Mouse (Mus musculus) heart, postnatal 0 days (tissue): ENCODE measurements around the gene Prkg1. TPM values are rescaled to one million over a fixed set of nuclear protein-coding genes. Genes with fewer than 3 reads are reported as not detected.

Experiments used
- ATAC-seq: fragments of 200-750 bp; cut with Nextera tagmentation; 2 replicates; pipeline ENCODE4 v1.8.0; 2017; ENCODE audit warnings: low read depth, moderate number of reproducible peaks, moderate library complexity; ENCODE audit not compliant: insufficient read depth
- DNase-seq: peaks from one replicate; pipeline ENCODE4 v3.0.0-alpha.2; 2016; ENCODE audit warnings: low spot score
- H3K27ac ChIP-seq: fragments of 300-500 bp; sonication (generic); 2 replicates; pipeline ENCODE4 v1.5.1; 2014; ENCODE audit warnings: low read depth, mild to moderate bottlenecking
- H3K27me3 ChIP-seq: fragments of 300-500 bp; sonication (generic); 2 replicates; pipeline ENCODE4 v1.6.1; 2014; ENCODE audit warnings: low read length, mixed read lengths; ENCODE audit not compliant: control insufficient read depth, insufficient read depth
- H3K36me3 ChIP-seq: fragments of 300-500 bp; sonication (generic); replicated peaks from 2 replicates; pipeline ENCODE4 v1.6.1; 2014; ENCODE audit warnings: low read length, mixed read lengths; ENCODE audit not compliant: control insufficient read depth, insufficient read depth
- H3K4me1 ChIP-seq: fragments of 300-500 bp; sonication (generic); 2 replicates; pipeline ENCODE4 v1.6.1; 2014; ENCODE audit warnings: antibody characterized with exemption; ENCODE audit not compliant: control insufficient read depth, insufficient read depth
- H3K4me2 ChIP-seq: fragments of 300-500 bp; sonication (generic); 2 replicates; pipeline ENCODE4 v1.6.1; 2014; ENCODE audit warnings: low read depth, mild to moderate bottlenecking, low read length, moderate library complexity
- H3K4me3 ChIP-seq: fragments of 300-500 bp; sonication (generic); 2 replicates; pipeline ENCODE4 v1.5.1; 2014; ENCODE audit warnings: low read depth, low read length
- H3K9ac ChIP-seq: fragments of 300-500 bp; sonication (generic); replicated peaks from 2 replicates; pipeline ENCODE4 v1.6.1; 2014; ENCODE audit warnings: low read depth, low read length, mixed read lengths
- H3K9me3 ChIP-seq: fragments of 300-500 bp; sonication (generic); replicated peaks from 2 replicates; pipeline ENCODE4 v1.6.1; 2016; ENCODE audit warnings: low read length; ENCODE audit not compliant: control insufficient read depth
- CTCF ChIP-seq: IDR thresholded peaks from 2 replicates; pipeline ENCODE4 v1.5.1; 2016; ENCODE audit warnings: antibody characterized with exemption, control low read depth, low read depth
- EP300 ChIP-seq: IDR thresholded peaks from 2 replicates; pipeline ENCODE4 v1.6.1; 2016; ENCODE audit warnings: antibody characterized with exemption, low read depth
- WGBS: fragments of 180-500 bp; shearing (Covaris S2); extraction: QIAGEN DNeasy Blood & Tissue Kit; methylation state at CpG from one replicate; pipeline ENCODE4 v1.1.7; 2014; 5-methylcytosine and 5-hydroxymethylcytosine counted together
- polyA plus RNA-seq: library from polyadenylated mRNA; unstranded; fragments of >200 nt; fragmentation: Nextera tagmentation; extraction: Ambion mirVana; gene quantifications from 2 replicates; pipeline ENCODE4 v1.2.1, GENCODE M21; 2015
- total RNA-seq: library from RNA; depleted of rRNA; stranded (reverse); fragments of >200 nt; gene quantifications from 2 replicates; pipeline ENCODE4 v1.2.3, GENCODE M21; 2014; ENCODE audit warnings: low replicate concordance; rRNA removed

The Prkg1 gene
- total RNA-seq: 11.2 and 14.6 TPM in 2 replicates
- 4.5 TPM in 2 replicates for polyA plus RNA-seq

DNA sequence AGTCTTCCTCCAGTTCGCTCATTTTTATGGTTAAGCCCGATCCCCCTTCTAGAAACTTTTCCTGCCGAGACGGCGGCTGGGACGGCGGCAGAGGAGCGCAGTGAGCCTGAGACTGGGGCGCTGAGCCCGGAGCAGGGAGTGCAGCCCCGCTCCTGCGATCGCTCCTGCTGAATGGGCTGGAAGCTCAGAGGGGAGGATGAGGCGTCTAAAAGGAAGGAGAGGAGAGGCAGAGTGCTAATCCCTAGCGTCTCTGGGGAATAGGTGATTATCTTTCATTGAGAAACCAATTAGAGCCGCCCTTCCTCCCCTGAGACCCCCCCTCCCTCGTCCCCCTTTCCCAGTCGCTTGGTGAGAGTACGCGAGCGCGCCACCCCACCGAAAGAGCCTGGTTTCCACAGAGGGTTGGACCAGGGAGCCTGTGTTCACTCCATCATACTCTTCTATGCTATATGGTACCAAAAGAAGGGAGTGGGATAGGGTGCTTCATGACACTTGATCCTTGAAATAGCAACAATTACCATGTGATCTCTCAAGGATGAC, at the start of gene Prkg1:
Prkg1 (minus strand) TSS at position 233 of the 540 bp plus-strand sequence.
- Histone ChIP-seq H3K9me3 (no peaks in the 10 kb centered on the region), H3K9ac (peak within 1 kb of the TSS; percentile 64)
- ATAC-seq: peak; percentile 73

DNA sequence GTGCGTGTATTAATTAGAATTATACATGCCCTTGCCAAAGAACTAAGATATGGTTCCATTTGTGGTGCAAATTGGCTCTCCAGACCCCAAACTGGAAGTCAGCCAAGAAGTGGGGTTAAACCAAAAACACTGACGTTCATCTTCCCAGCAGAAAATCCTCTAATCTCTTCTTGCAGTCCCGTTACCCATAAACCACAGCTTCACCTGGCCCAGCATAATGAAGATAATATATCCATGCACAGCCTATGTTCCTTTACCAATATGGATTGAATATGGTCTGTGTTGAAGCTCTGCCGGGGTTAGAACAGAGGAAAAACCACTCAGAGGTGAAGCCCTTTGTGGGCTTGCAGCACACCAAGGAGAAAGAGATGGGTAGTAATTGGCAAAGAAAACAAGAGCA, 48.3 kb upstream of the Prkg1 start:
- Histone ChIP-seq H3K27ac (no peak overlapping the region), H3K36me3 (no peaks in the 10 kb centered on the region), H3K9ac (no peak overlapping the region), H3K27me3 (no peaks in the 10 kb centered on the region), H3K4me1 (no peaks in the 10 kb centered on the region), H3K4me3 (no peak overlapping the region), H3K9me3 (no peaks in the 10 kb centered on the region), H3K4me2 (no peak overlapping the region)
- TF ChIP-seq CTCF: no peak
- TF ChIP-seq EP300: no peak
- WGBS: 60% methylated on average over 4 of the region's 4 CpGs
- DNase-seq (no peak), ATAC-seq (no peak)

More for the DNA sequence above, at the start of gene Prkg1:
- peaks cover 5% of the 10 kb centered on the region; the same call in 1 of the 2 replicates for H3K4me1 ChIP-seq
- WGBS: under 1% methylated on average over 23 of the region's 23 CpGs
- TF ChIP-seq EP300 (no peak), CTCF (no peak)
- DNase-seq: peak; percentile 82
- peak within 1 kb of the TSS; percentile 63 for H3K4me3 ChIP-seq
- peak within 1 kb of the TSS; percentile 68 for H3K4me2 ChIP-seq
- H3K27ac ChIP-seq: peak within 1 kb of the TSS; percentile 85
- no peaks in the 10 kb centered on the region for H3K27me3 ChIP-seq
- no peaks in the 10 kb centered on the region for H3K36me3 ChIP-seq

DNA sequence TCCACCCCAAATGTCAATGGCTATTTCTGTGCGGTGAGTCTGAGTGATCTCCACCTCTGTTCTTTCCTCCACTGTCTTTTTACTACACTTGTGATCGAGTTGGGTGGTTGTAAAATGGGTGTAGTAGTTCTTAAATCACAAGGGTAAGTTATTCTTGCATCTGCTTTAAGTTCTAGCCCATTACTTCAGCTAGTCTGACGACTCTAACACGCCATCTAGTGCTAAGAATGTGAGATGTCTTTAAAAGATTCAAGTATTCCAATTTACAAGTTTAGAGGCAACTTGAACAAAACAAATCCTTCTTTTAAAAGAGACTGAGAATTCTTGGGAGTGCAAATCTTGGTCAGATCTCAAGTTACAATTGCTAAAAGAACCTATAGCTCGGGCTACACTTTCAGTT, 46.5 kb upstream of the Prkg1 start:
- no peak overlapping the region for H3K9ac ChIP-seq
- H3K27ac ChIP-seq: no peak overlapping the region
- no peaks in the 10 kb centered on the region for H3K27me3 ChIP-seq
- DNase-seq: peak; percentile 21
- peak; percentile 65 for TF ChIP-seq CTCF
- no peak for TF ChIP-seq EP300
- no peak for ATAC-seq
- H3K4me1 ChIP-seq: no peaks in the 10 kb centered on the region
- no peaks in the 10 kb centered on the region for H3K36me3 ChIP-seq
- H3K4me3 ChIP-seq: no peak overlapping the region
- 33% methylated on average over 5 of the region's 5 CpGs for WGBS
- no peaks in the 10 kb centered on the region for H3K9me3 ChIP-seq
- H3K4me2 ChIP-seq: no peak overlapping the region

DNA sequence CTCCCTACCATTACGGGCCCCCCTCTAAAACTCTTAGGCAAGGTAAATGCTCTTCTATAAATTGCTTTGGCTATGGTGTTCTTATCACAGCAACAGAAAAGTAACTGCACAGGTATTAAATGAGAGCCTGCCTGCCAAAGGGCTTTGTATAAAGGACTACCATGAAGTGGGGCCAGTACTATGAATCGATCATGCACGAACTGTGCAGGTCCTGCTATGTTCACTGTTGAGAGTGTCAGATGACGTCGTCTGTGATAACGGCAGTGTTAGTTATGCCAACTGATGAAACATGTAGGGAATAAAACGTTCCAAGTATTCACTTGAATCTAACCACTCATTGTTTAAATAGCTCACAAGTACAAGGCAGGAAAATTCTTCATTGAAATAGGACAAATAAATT, 40.6 kb upstream of the Prkg1 start:
- Histone ChIP-seq H3K4me2 (no peak overlapping the region), H3K27ac (no peak overlapping the region), H3K27me3 (no peaks in the 10 kb centered on the region), H3K4me1 (no peaks in the 10 kb centered on the region), H3K36me3 (no peaks in the 10 kb centered on the region), H3K4me3 (no peak overlapping the region), H3K9me3 (no peaks in the 10 kb centered on the region), H3K9ac (no peak overlapping the region)
- no peak for TF ChIP-seq CTCF
- no peak for TF ChIP-seq EP300
- ATAC-seq: no peak
- no peak for DNase-seq
- WGBS: 29% methylated on average over 7 of the region's 7 CpGs

DNA sequence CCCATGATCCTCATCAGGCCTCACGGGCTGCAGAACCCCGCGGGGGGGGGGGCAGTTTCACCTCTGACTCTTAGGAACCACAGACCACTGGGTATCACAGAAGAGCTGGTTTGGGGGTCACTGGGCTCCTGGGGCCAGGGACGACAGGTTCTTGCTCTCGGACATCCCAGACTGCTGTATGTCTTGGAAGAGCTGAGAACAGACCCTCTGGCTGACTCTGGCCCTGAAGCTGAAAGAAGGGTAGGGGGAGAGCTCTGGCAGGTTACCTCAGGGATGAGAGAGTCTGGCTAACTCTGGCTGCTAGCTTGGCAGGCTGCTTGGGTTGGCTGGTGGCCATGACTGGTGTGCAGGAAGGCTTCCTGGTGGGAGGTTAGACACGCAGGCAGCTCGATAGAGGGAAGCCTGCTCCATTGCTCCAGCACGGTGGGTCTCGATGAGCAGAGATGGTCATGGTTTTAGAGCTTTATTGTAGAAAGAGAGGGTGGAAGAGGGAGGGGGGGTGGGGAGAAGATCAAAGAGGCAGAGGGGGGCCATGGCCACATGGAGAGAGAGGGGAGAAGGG, 30.7 kb upstream of the Prkg1 start:
- no peak overlapping the region for H3K4me3 ChIP-seq
- ATAC-seq: peak; percentile 33
- no peak overlapping the region for H3K9ac ChIP-seq
- no peak for TF ChIP-seq CTCF
- no peak for TF ChIP-seq EP300
- H3K27ac ChIP-seq: no peak overlapping the region
- no peaks in the 10 kb centered on the region for H3K36me3 ChIP-seq
- no peak overlapping the region for H3K4me2 ChIP-seq
- DNase-seq: peak; percentile 20
- H3K4me1 ChIP-seq: 0 out of 2 replicates have a peak, but pooled peaks cover 6% of the 10 kb centered on the region
- WGBS: 44% methylated on average over 9 of the region's 9 CpGs
- no peaks in the 10 kb centered on the region for H3K27me3 ChIP-seq
- H3K9me3 ChIP-seq: no peaks in the 10 kb centered on the region

DNA sequence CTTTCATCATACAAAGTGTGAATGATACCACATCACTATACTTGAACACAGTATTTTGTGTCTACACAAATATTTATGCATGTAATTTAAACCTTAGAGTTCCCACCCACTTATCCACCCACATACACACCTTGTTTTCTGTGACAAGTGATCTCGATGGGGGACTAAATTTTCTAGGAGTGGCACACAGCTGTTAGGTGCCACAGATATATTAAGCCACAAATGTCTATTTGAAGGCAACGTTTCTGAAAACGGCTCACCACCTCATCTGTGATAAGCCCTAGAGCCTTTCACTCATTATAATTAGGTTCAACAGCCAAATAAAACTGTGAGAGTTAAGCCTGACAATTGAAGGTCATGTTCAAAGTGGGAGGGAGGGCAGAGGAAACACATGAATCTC, 26.9 kb upstream of the Prkg1 start:
- WGBS: 15% methylated on average over 3 of the region's 3 CpGs
- no peak overlapping the region; the same call in 1 of the 2 replicates for H3K27ac ChIP-seq
- 0 out of 2 replicates have a peak, but pooled peaks cover 6% of the 10 kb centered on the region for H3K4me1 ChIP-seq
- H3K27me3 ChIP-seq: no peaks in the 10 kb centered on the region
- no peak overlapping the region for H3K4me2 ChIP-seq
- no peak overlapping the region for H3K9ac ChIP-seq
- ATAC-seq: no peak; the same call in 1 of the 2 replicates
- H3K4me3 ChIP-seq: no peak overlapping the region
- DNase-seq: no peak
- TF ChIP-seq CTCF (no peak), EP300 (no peak)
- H3K36me3 ChIP-seq: no peaks in the 10 kb centered on the region
- H3K9me3 ChIP-seq: no peaks in the 10 kb centered on the region
